Mouse (Mus musculus): ENCODE measurements around the gene Naa40. TPM values are rescaled to one million over a fixed set of nuclear protein-coding genes. Genes with fewer than 3 reads are reported as not detected.

The Naa40 gene
- polyA plus RNA-seq, 1 experiment from 2014 or later, result 72.2 TPM

GRCm38 (mm10) chr19:7209907-7210646 is 30.9 kb downstream of the Naa40 start:
- 92% methylated on average over 7 of the region's 7 CpGs for WGBS

GRCm38 (mm10) chr19:7205753-7206736 is 34.9 kb downstream of the Naa40 start, which contains the start of gene Otub1:
Gene Otub1 (minus strand): TSS chr19:7206316.
- no peaks in the 10 kb centered on the region for H3K9me3 ChIP-seq
- H3K4me3 ChIP-seq, result peak within 1 kb of the TSS; percentile 87
- H3K36me3 ChIP-seq, result peaks cover 29% of the 10 kb centered on the region
- H3K27ac ChIP-seq, result peak within 1 kb of the TSS; percentile 96
- ATAC-seq (ENCODE audit: insufficient number of reproducible peaks, insufficient read depth, low FRiP score, low TSS enrichment), result peak; percentile 90
- peak within 1 kb of the TSS; percentile 89 for H3K9ac ChIP-seq
- H3K4me1 ChIP-seq, result peaks cover 25% of the 10 kb centered on the region
- H3K4me2 ChIP-seq (replicated peaks), result peak within 1 kb of the TSS; percentile 86
- WGBS, result under 1% methylated on average over 74 of the region's 79 CpGs
- H3K27me3 ChIP-seq, result no peaks in the 10 kb centered on the region

More at GRCm38 (mm10) chr19:7209907-7210646, 30.9 kb downstream of the Naa40 start:
- H3K4me1 ChIP-seq, result peaks cover 14% of the 10 kb centered on the region
- H3K4me3 ChIP-seq, result no peak overlapping the region
- no peak overlapping the region for H3K9ac ChIP-seq
- no peaks in the 10 kb centered on the region for H3K27me3 ChIP-seq
- H3K9me3 ChIP-seq, result no peaks in the 10 kb centered on the region
- H3K4me2 ChIP-seq (replicated peaks), result no peak overlapping the region
- H3K36me3 ChIP-seq, result peaks cover 32% of the 10 kb centered on the region
- no peak for ATAC-seq (ENCODE audit: insufficient number of reproducible peaks, insufficient read depth, low FRiP score, low TSS enrichment)
- no peak overlapping the region for H3K27ac ChIP-seq

- Histone ChIP-seq H3K9ac (peak overlapping the region; percentile 89), H3K4me3 (peak overlapping the region; percentile 87), H3K27me3 (no peaks in the 10 kb centered on the region), H3K27ac (peak overlapping the region; percentile 96), H3K4me2 (replicated peaks) (peak overlapping the region; percentile 86), H3K36me3 (peaks cover 36% of the 10 kb centered on the region), H3K9me3 (no peaks in the 10 kb centered on the region), H3K4me1 (peaks cover 25% of the 10 kb centered on the region)
- no peak for ATAC-seq (ENCODE audit: insufficient number of reproducible peaks, insufficient read depth, low FRiP score, low TSS enrichment)
- 33% methylated on average over 7 of the region's 7 CpGs for WGBS
These were observed 35.7 kb downstream of the Naa40 start for GRCm38 (mm10) chr19:7205326-7205725.

GRCm38 (mm10) chr19:7204898-7205297 is 36.1 kb downstream of the Naa40 start:
- Histone ChIP-seq H3K27ac (peak overlapping the region; percentile 33; the same call in 1 of the 2 replicates), H3K9me3 (no peaks in the 10 kb centered on the region), H3K9ac (peak overlapping the region; percentile 89), H3K36me3 (peaks cover 40% of the 10 kb centered on the region), H3K4me1 (peaks cover 25% of the 10 kb centered on the region), H3K27me3 (no peaks in the 10 kb centered on the region), H3K4me3 (peak overlapping the region; percentile 87), H3K4me2 (replicated peaks) (peak overlapping the region; percentile 86)
- no peak for ATAC-seq (ENCODE audit: insufficient number of reproducible peaks, insufficient read depth, low FRiP score, low TSS enrichment)
- 71% methylated on average over 2 of the region's 2 CpGs for WGBS

GRCm38 (mm10) chr19:7200427-7200826 is 40.6 kb downstream of the Naa40 start:
- H3K9ac ChIP-seq, result no peak overlapping the region
- H3K27ac ChIP-seq, result no peak overlapping the region
- WGBS, result 56% methylated on average over 1 of the region's 1 CpGs
- no peak overlapping the region for H3K4me3 ChIP-seq
- no peaks in the 10 kb centered on the region for H3K9me3 ChIP-seq
- H3K4me1 ChIP-seq, result peaks cover 38% of the 10 kb centered on the region
- ATAC-seq (ENCODE audit: insufficient number of reproducible peaks, insufficient read depth, low FRiP score, low TSS enrichment), result no peak
- H3K27me3 ChIP-seq, result no peaks in the 10 kb centered on the region
- peaks cover 70% of the 10 kb centered on the region for H3K36me3 ChIP-seq
- H3K4me2 ChIP-seq (replicated peaks), result no peak overlapping the region

GRCm38 (mm10) chr19:7199089-7199488 is 41.9 kb downstream of the Naa40 start:
- Histone ChIP-seq H3K9me3 (no peaks in the 10 kb centered on the region), H3K4me2 (replicated peaks) (no peak overlapping the region), H3K9ac (no peak overlapping the region), H3K36me3 (peaks cover 68% of the 10 kb centered on the region), H3K27ac (no peak overlapping the region), H3K4me1 (peaks cover 30% of the 10 kb centered on the region), H3K27me3 (no peaks in the 10 kb centered on the region), H3K4me3 (no peak overlapping the region)
- 95% methylated on average over 13 of the region's 13 CpGs for WGBS
- ATAC-seq (ENCODE audit: insufficient number of reproducible peaks, insufficient read depth, low FRiP score, low TSS enrichment), result no peak

GRCm38 (mm10) chr19:7197445-7197844 is 43.5 kb downstream of the Naa40 start:
- Histone ChIP-seq H3K9me3 (no peaks in the 10 kb centered on the region), H3K4me3 (no peak overlapping the region), H3K4me1 (peaks cover 25% of the 10 kb centered on the region), H3K4me2 (replicated peaks) (no peak overlapping the region), H3K27ac (no peak overlapping the region), H3K36me3 (peaks cover 52% of the 10 kb centered on the region), H3K27me3 (no peaks in the 10 kb centered on the region), H3K9ac (0 out of 2 replicates have a peak overlapping the region, but pooled peaks have one; percentile 12)
- WGBS, result 76% methylated on average over 9 of the region's 9 CpGs
- ATAC-seq (ENCODE audit: insufficient number of reproducible peaks, insufficient read depth, low FRiP score, low TSS enrichment), result no peak

GRCm38 (mm10) chr19:7196741-7197270 is 44.2 kb downstream of the Naa40 start:
- Histone ChIP-seq H3K4me1 (peaks cover 25% of the 10 kb centered on the region), H3K4me2 (replicated peaks) (no peak overlapping the region)
- peak; percentile 50 for ATAC-seq (ENCODE audit: insufficient number of reproducible peaks, insufficient read depth, low FRiP score, low TSS enrichment)

GRCm38 (mm10) chr19:7195900-7196728 is 44.9 kb downstream of the Naa40 start:
- 17% methylated on average over 33 of the region's 33 CpGs for WGBS
- no peak overlapping the region; the same call in 1 of the 2 replicates for H3K9ac ChIP-seq
- no peak overlapping the region for H3K27ac ChIP-seq
- peaks cover 41% of the 10 kb centered on the region for H3K36me3 ChIP-seq
- H3K9me3 ChIP-seq, result no peaks in the 10 kb centered on the region
- ATAC-seq (ENCODE audit: insufficient number of reproducible peaks, insufficient read depth, low FRiP score, low TSS enrichment), result peak; percentile 6; the same call in 1 of the 2 replicates
- H3K27me3 ChIP-seq, result no peaks in the 10 kb centered on the region
- H3K4me1 ChIP-seq, result peaks cover 25% of the 10 kb centered on the region
- no peak overlapping the region for H3K4me3 ChIP-seq
- H3K4me2 ChIP-seq (replicated peaks), result 0 out of 2 replicates have a peak overlapping the region, but pooled peaks have one; percentile 0

More at GRCm38 (mm10) chr19:7196741-7197270, 44.2 kb downstream of the Naa40 start:
- Histone ChIP-seq H3K27ac (0 out of 2 replicates have a peak overlapping the region, but pooled peaks have one; percentile 6), H3K27me3 (no peaks in the 10 kb centered on the region), H3K4me3 (no peak overlapping the region), H3K9ac (peak overlapping the region; percentile 12; the same call in 1 of the 2 replicates), H3K36me3 (peaks cover 48% of the 10 kb centered on the region), H3K9me3 (no peaks in the 10 kb centered on the region)
- 12% methylated on average over 17 of the region's 17 CpGs for WGBS

- no peak overlapping the region for H3K4me2 ChIP-seq (replicated peaks)
- no peaks in the 10 kb centered on the region for H3K9me3 ChIP-seq
- 51% methylated on average over 2 of the region's 2 CpGs for WGBS
- no peak overlapping the region for H3K4me3 ChIP-seq
- H3K4me1 ChIP-seq, result peaks cover 25% of the 10 kb centered on the region
- H3K9ac ChIP-seq, result no peak overlapping the region
- ATAC-seq (ENCODE audit: insufficient number of reproducible peaks, insufficient read depth, low FRiP score, low TSS enrichment), result no peak
- H3K27me3 ChIP-seq, result peaks cover 6% of the 10 kb centered on the region; the same call in 1 of the 2 replicates
- 0 out of 2 replicates have a peak, but pooled peaks cover 8% of the 10 kb centered on the region for H3K36me3 ChIP-seq
- H3K27ac ChIP-seq, result no peak overlapping the region
These were observed 48.4 kb downstream of the Naa40 start for GRCm38 (mm10) chr19:7192561-7192967.
